Mouse (Mus musculus) bone marrow macrophage, adult 2 months (primary cell): ENCODE data around the gene Gnb2.

ENCODE experiments used
- CTCF ChIP-seq: IDR thresholded peaks from 2 replicates; pipeline ENCODE4 v1.5.1; 2012; ENCODE audit warnings: low read depth, mild to moderate bottlenecking, low read length, moderate library complexity
- POLR2A ChIP-seq: IDR thresholded peaks from 2 replicates; pipeline ENCODE4 v1.6.1; 2012; ENCODE audit warnings: mild to moderate bottlenecking, low read depth, low read length, borderline replicate concordance

GRCm38 (mm10) chr5:137553411-137553837 is 20.1 kb upstream of the Gnb2 start, which contains the start of gene Actl6b:
- TF ChIP-seq CTCF: no peak
- TF ChIP-seq POLR2A: no peak
